Mouse (Mus musculus): Measurements from ENCODE around the gene Mrpl11. TPM values are rescaled to one million over a fixed set of nuclear protein-coding genes. Genes with fewer than 3 reads are reported as not detected.

Mrpl11 gene
- total and polyA plus RNA-seq, 2 experiments from 2014 or later: 101 to 162 TPM

DNA sequence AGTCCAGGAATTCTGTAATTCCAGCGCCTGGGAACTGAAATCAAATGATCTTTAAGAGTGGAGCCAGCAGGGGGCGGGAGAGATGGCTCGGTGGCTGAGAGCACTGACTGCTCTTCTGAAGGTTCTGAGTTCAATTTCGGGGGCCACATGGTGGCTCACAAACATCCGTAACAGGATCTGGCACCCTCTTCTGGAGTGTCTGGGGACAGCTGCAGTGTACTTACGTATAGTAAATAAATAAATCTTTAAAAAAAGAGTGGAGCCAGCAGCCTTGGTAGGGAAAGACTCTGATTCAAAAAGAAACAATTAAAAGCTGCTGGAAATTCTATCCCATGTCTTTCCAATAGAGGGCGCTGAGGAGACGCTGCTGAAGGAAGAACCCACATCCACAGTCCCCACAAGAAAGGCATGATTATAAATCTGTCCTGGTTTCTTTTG, 53.0 kb downstream of the Mrpl11 start:
- DNase-seq (peak; percentile 59), ATAC-seq (peak; percentile 20; the same call in 1 of the 2 replicates)
- Histone ChIP-seq H3K27ac (ENCODE audit: low read depth, low read length) (no peak overlapping the region), H3K9ac (no peak overlapping the region), H3K4me2 (ENCODE audit: low read depth) (no peak overlapping the region), H3K36me3 (ENCODE audit: insufficient read depth) (no peaks in the 10 kb centered on the region), H3K9me3 (ENCODE audit: low read length) (no peaks in the 10 kb centered on the region), H3K4me1 (ENCODE audit: insufficient read depth) (no peaks in the 10 kb centered on the region), H3K27me3 (ENCODE audit: insufficient read depth, low read length) (no peaks in the 10 kb centered on the region), H3K4me3 (ENCODE audit: low read depth, low read length) (no peak overlapping the region)
- WGBS: 9% methylated on average over 8 of the region's 8 CpGs
- peak; percentile 60 for TF ChIP-seq CTCF (IDR thresholded peaks at IDR 0.05; ENCODE audit: low read depth)

DNA sequence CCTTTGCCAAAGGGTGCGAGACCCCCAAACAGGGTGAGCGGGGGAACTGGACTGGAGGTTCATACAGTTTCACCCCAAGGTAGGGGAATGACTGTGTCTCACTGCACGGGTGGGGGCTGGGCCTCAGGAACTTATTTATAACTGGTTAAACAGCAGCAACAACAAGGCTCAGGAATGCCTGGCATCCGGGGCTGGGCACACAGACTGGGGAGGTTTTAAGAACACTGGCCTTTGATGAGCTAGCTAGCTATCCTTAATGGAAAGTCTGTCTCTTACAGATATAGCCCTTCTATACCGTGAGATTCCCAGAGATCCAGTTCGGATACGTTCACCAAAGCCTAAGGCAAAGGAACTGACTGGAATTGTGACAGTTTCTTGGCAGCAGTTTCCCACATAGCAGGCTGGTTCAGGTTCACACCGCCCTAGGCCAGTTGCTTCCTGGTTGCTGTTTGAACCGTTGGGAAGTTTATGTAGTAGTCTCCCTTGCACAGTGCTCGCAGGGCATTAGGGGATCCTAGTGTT, 54.3 kb downstream of the Mrpl11 start:
- Histone ChIP-seq H3K9ac (no peak overlapping the region), H3K4me3 (ENCODE audit: low read depth, low read length) (no peak overlapping the region), H3K4me2 (ENCODE audit: low read depth) (no peak overlapping the region), H3K4me1 (ENCODE audit: insufficient read depth) (no peaks in the 10 kb centered on the region), H3K27ac (ENCODE audit: low read depth, low read length) (no peak overlapping the region), H3K27me3 (ENCODE audit: insufficient read depth, low read length) (no peaks in the 10 kb centered on the region), H3K36me3 (ENCODE audit: insufficient read depth) (no peaks in the 10 kb centered on the region), H3K9me3 (ENCODE audit: low read length) (no peaks in the 10 kb centered on the region)
- peak; percentile 43 for ATAC-seq
- WGBS: 39% methylated on average over 10 of the region's 10 CpGs
- no peak for TF ChIP-seq CTCF (IDR thresholded peaks at IDR 0.05; ENCODE audit: low read depth)
- no peak for DNase-seq

Other genes with a start within 250 kb of the Mrpl11 start
- 84.8 and 90.6 TPM in 2 replicates for gene Rbm4b, start 205.7 kb upstream of the Mrpl11 start, total RNA-seq (2014; rRNA removed)
- 79.8 and 88.7 TPM in 2 replicates for gene Rbm4b, start 205.7 kb upstream of the Mrpl11 start, polyA plus RNA-seq (2015; fragmentation: Nextera tagmentation; extraction: Ambion mirVana)
- gene Rbm4, start 168.2 kb upstream of the Mrpl11 start, total RNA-seq (2014; rRNA removed): 106 and 145 TPM in 2 replicates
- 45.0 and 56.9 TPM in 2 replicates for gene Rbm4, start 168.2 kb upstream of the Mrpl11 start, polyA plus RNA-seq (2015; fragmentation: Nextera tagmentation; extraction: Ambion mirVana)
- gene Gm21992, start 150.5 kb upstream of the Mrpl11 start, total RNA-seq (2014; rRNA removed): 15.0 and 18.2 TPM in 2 replicates
- 16.5 and 20.4 TPM in 2 replicates for gene Gm21992, start 150.5 kb upstream of the Mrpl11 start, polyA plus RNA-seq (2015; fragmentation: Nextera tagmentation; extraction: Ambion mirVana)
- gene Rbm14, start 150.5 kb upstream of the Mrpl11 start, total RNA-seq (2014; rRNA removed): 29.2 and 30.9 TPM in 2 replicates
- 45.9 and 46.6 TPM in 2 replicates for gene Rbm14, start 150.5 kb upstream of the Mrpl11 start, polyA plus RNA-seq (2015; fragmentation: Nextera tagmentation; extraction: Ambion mirVana)
- 27.3 and 35.4 TPM in 2 replicates for gene Ccs, start 122.8 kb upstream of the Mrpl11 start, total RNA-seq (2014; rRNA removed)
- 41.7 and 44.3 TPM in 2 replicates for gene Ccs, start 122.8 kb upstream of the Mrpl11 start, polyA plus RNA-seq (2015; fragmentation: Nextera tagmentation; extraction: Ambion mirVana)
- gene Ccdc87, start 122.8 kb upstream of the Mrpl11 start, total RNA-seq (2014; rRNA removed): 0.92 and 1.1 TPM in 2 replicates
- 0.80 and 1.2 TPM in 2 replicates for gene Ccdc87, start 122.8 kb upstream of the Mrpl11 start, polyA plus RNA-seq (2015; fragmentation: Nextera tagmentation; extraction: Ambion mirVana)
- gene Ctsf, start 107.0 kb upstream of the Mrpl11 start, total RNA-seq (2014; rRNA removed): 81.0 and 117 TPM in 2 replicates
- gene Ctsf, start 107.0 kb upstream of the Mrpl11 start, polyA plus RNA-seq (2015; fragmentation: Nextera tagmentation; extraction: Ambion mirVana): 74.7 and 79.4 TPM in 2 replicates
- gene Actn3, start 84.2 kb upstream of the Mrpl11 start, total RNA-seq (2014; rRNA removed): 2.6 and 5.1 TPM in 2 replicates
- 1.8 and 2.2 TPM in 2 replicates for gene Actn3, start 84.2 kb upstream of the Mrpl11 start, polyA plus RNA-seq (2015; fragmentation: Nextera tagmentation; extraction: Ambion mirVana)
- gene Zdhhc24, start 83.5 kb upstream of the Mrpl11 start, total RNA-seq (2014; rRNA removed): 22.2 and 24.1 TPM in 2 replicates
- 9.1 and 15.2 TPM in 2 replicates for gene Zdhhc24, start 83.5 kb upstream of the Mrpl11 start, polyA plus RNA-seq (2015; fragmentation: Nextera tagmentation; extraction: Ambion mirVana)
- gene Bbs1, start 55.5 kb upstream of the Mrpl11 start, total RNA-seq (2014; rRNA removed): 21.7 and 37.7 TPM in 2 replicates
- gene Bbs1, start 55.5 kb upstream of the Mrpl11 start, polyA plus RNA-seq (2015; fragmentation: Nextera tagmentation; extraction: Ambion mirVana): 5.4 and 7.4 TPM in 2 replicates
- gene Dpp3, start 33.9 kb upstream of the Mrpl11 start, total RNA-seq (2014; rRNA removed): 67.4 and 84.2 TPM in 2 replicates
- 75.2 and 76.8 TPM in 2 replicates for gene Dpp3, start 33.9 kb upstream of the Mrpl11 start, polyA plus RNA-seq (2015; fragmentation: Nextera tagmentation; extraction: Ambion mirVana)
- 11.5 and 13.2 TPM in 2 replicates for gene Peli3, start 19.0 kb upstream of the Mrpl11 start, total RNA-seq (2014; rRNA removed)
- 7.7 and 10.9 TPM in 2 replicates for gene Peli3, start 19.0 kb upstream of the Mrpl11 start, polyA plus RNA-seq (2015; fragmentation: Nextera tagmentation; extraction: Ambion mirVana)
- 3.5 and 3.8 TPM in 2 replicates for gene Npas4, start 28.2 kb downstream of the Mrpl11 start, total RNA-seq (2014; rRNA removed)
- gene Npas4, start 28.2 kb downstream of the Mrpl11 start, polyA plus RNA-seq (2015; fragmentation: Nextera tagmentation; extraction: Ambion mirVana): 0.36 and 0.42 TPM in 2 replicates
- gene Slc29a2, start 61.7 kb downstream of the Mrpl11 start, total RNA-seq (2014; rRNA removed): 12.8 and 14.2 TPM in 2 replicates
- 14.5 and 17.1 TPM in 2 replicates for gene Slc29a2, start 61.7 kb downstream of the Mrpl11 start, polyA plus RNA-seq (2015; fragmentation: Nextera tagmentation; extraction: Ambion mirVana)
- gene B4gat1, start 76.7 kb downstream of the Mrpl11 start, total RNA-seq (2014; rRNA removed): 85.9 and 111 TPM in 2 replicates
- gene B4gat1, start 76.7 kb downstream of the Mrpl11 start, polyA plus RNA-seq (2015; fragmentation: Nextera tagmentation; extraction: Ambion mirVana): 93.0 and 128 TPM in 2 replicates
- 3.0 and 7.0 TPM in 2 replicates for gene AC124502.3, start 76.7 kb downstream of the Mrpl11 start, total RNA-seq (2014; rRNA removed)
- 1.4 and 2.0 TPM in 2 replicates for gene AC124502.3, start 76.7 kb downstream of the Mrpl11 start, polyA plus RNA-seq (2015; fragmentation: Nextera tagmentation; extraction: Ambion mirVana)
- 9.5 and 15.5 TPM in 2 replicates for gene Brms1, start 79.2 kb downstream of the Mrpl11 start, total RNA-seq (2014; rRNA removed)
- gene Brms1, start 79.2 kb downstream of the Mrpl11 start, polyA plus RNA-seq (2015; fragmentation: Nextera tagmentation; extraction: Ambion mirVana): 27.6 and 29.3 TPM in 2 replicates
- gene Rin1, start 88.3 kb downstream of the Mrpl11 start, total RNA-seq (2014; rRNA removed): 3.0 and 9.8 TPM in 2 replicates
- gene Rin1, start 88.3 kb downstream of the Mrpl11 start, polyA plus RNA-seq (2015; fragmentation: Nextera tagmentation; extraction: Ambion mirVana): 1.7 and 2.4 TPM in 2 replicates
- 11.8 and 20.8 TPM in 2 replicates for gene Cd248, start 105.9 kb downstream of the Mrpl11 start, total RNA-seq (2014; rRNA removed)
- 16.3 and 18.1 TPM in 2 replicates for gene Cd248, start 105.9 kb downstream of the Mrpl11 start, polyA plus RNA-seq (2015; fragmentation: Nextera tagmentation; extraction: Ambion mirVana)
- 22.6 and 37.0 TPM in 2 replicates for gene Tmem151a, start 123.4 kb downstream of the Mrpl11 start, total RNA-seq (2014; rRNA removed)
- 40.6 and 46.2 TPM in 2 replicates for gene Tmem151a, start 123.4 kb downstream of the Mrpl11 start, polyA plus RNA-seq (2015; fragmentation: Nextera tagmentation; extraction: Ambion mirVana)
- 44.6 and 54.9 TPM in 2 replicates for gene Yif1a, start 126.4 kb downstream of the Mrpl11 start, total RNA-seq (2014; rRNA removed)
- 50.5 and 59.9 TPM in 2 replicates for gene Yif1a, start 126.4 kb downstream of the Mrpl11 start, polyA plus RNA-seq (2015; fragmentation: Nextera tagmentation; extraction: Ambion mirVana)
- gene Cnih2, start 136.4 kb downstream of the Mrpl11 start, total RNA-seq (2014; rRNA removed): 567 and 663 TPM in 2 replicates
- 563 and 604 TPM in 2 replicates for gene Cnih2, start 136.4 kb downstream of the Mrpl11 start, polyA plus RNA-seq (2015; fragmentation: Nextera tagmentation; extraction: Ambion mirVana)
- gene Rab1b, start 144.9 kb downstream of the Mrpl11 start, total RNA-seq (2014; rRNA removed): 219 and 231 TPM in 2 replicates
- gene Rab1b, start 144.9 kb downstream of the Mrpl11 start, polyA plus RNA-seq (2015; fragmentation: Nextera tagmentation; extraction: Ambion mirVana): 249 and 288 TPM in 2 replicates
- gene Klc2, start 156.4 kb downstream of the Mrpl11 start, total RNA-seq (2014; rRNA removed): 138 and 146 TPM in 2 replicates
- gene Klc2, start 156.4 kb downstream of the Mrpl11 start, polyA plus RNA-seq (2015; fragmentation: Nextera tagmentation; extraction: Ambion mirVana): 54.5 and 58.6 TPM in 2 replicates